Mouse (Mus musculus) ES-Bruce4 (cell line): ENCODE results near the gene Wwtr1.

ENCODE experiments used
- CTCF ChIP-seq: IDR thresholded peaks from one replicate; pipeline ENCODE4 v1.8.1; 2011; ENCODE audit warnings: low read depth, low read length
- EP300 ChIP-seq: IDR thresholded peaks from 2 replicates; pipeline ENCODE4 v1.6.1; 2011; ENCODE audit warnings: low read depth, low read length; ENCODE audit not compliant: insufficient read depth
- POLR2A ChIP-seq: IDR thresholded peaks from one replicate; pipeline ENCODE4 v1.8.1; 2011; ENCODE audit warnings: low read length; ENCODE audit not compliant: insufficient read depth

- TF ChIP-seq EP300 (no peak), CTCF (no peak), POLR2A (no peak)
These were observed 3.3 kb downstream of the Wwtr1 start for GRCm38 (mm10) chr3:57572331-57572975.
